Mouse (Mus musculus) kidney, postnatal 0 days (tissue): ENCODE measurements around the gene Lmo7. TPM values are rescaled to one million over a fixed set of nuclear protein-coding genes. Genes with fewer than 3 reads are reported as not detected.

Experiments used
- ATAC-seq: fragments of 200-750 bp; cut with Nextera tagmentation; replicated peaks from 2 replicates; pipeline ENCODE4 v1.8.0; 2017; ENCODE audit warnings: low read depth, moderate number of reproducible peaks, moderate TSS enrichment, moderate library complexity; ENCODE audit not compliant: low FRiP score
- DNase-seq: peaks from one replicate; pipeline ENCODE4 v3.0.0-alpha.2; 2016; ENCODE audit warnings: low spot score
- H3K27ac ChIP-seq: fragments of 300-500 bp; sonication (generic); 2 replicates; pipeline ENCODE4 v1.5.1; 2014; ENCODE audit warnings: mild to moderate bottlenecking
- H3K27me3 ChIP-seq: fragments of 300-500 bp; sonication (generic); 2 replicates; pipeline ENCODE4 v1.6.1; 2014; ENCODE audit warnings: low read length, mixed read lengths; ENCODE audit not compliant: insufficient read depth
- H3K36me3 ChIP-seq: fragments of 300-500 bp; sonication (generic); 2 replicates; pipeline ENCODE4 v1.6.1; 2014; ENCODE audit warnings: low read length, mixed read lengths; ENCODE audit not compliant: insufficient read depth
- H3K4me1 ChIP-seq: fragments of 300-500 bp; sonication (generic); replicated peaks from 2 replicates; pipeline ENCODE4 v1.6.1; 2014; ENCODE audit warnings: antibody characterized with exemption, low read length, mixed read lengths; ENCODE audit not compliant: insufficient read depth
- H3K4me2 ChIP-seq: fragments of 300-500 bp; sonication (generic); 2 replicates; pipeline ENCODE4 v1.6.1; 2014; ENCODE audit warnings: mild to moderate bottlenecking, low read length, moderate library complexity, mixed read lengths
- H3K4me3 ChIP-seq: fragments of 300-500 bp; sonication (generic); replicated peaks from 2 replicates; pipeline ENCODE4 v1.5.1; 2014; ENCODE audit warnings: low read depth, low read length
- H3K9ac ChIP-seq: fragments of 300-500 bp; sonication (generic); 2 replicates; pipeline ENCODE4 v1.6.1; 2014; ENCODE audit warnings: low read depth, low read length
- H3K9me3 ChIP-seq: fragments of 300-500 bp; sonication (generic); replicated peaks from 2 replicates; pipeline ENCODE4 v1.6.1; 2016; ENCODE audit warnings: low read length, inconsistent platforms, mixed read lengths
- CTCF ChIP-seq: IDR thresholded peaks from 2 replicates; pipeline ENCODE4 v1.5.1; 2016; ENCODE audit warnings: antibody characterized with exemption, low read depth, mild to moderate bottlenecking, moderate library complexity
- WGBS: fragments of 180-500 bp; shearing (Covaris S2); extraction: QIAGEN DNeasy Blood & Tissue Kit; methylation state at CpG from one replicate; pipeline ENCODE4 v1.1.7; 2014; 5-methylcytosine and 5-hydroxymethylcytosine counted together
- polyA plus RNA-seq: library from polyadenylated mRNA; unstranded; fragments of >200 nt; fragmentation: Nextera tagmentation; extraction: Ambion mirVana; gene quantifications from 2 replicates; pipeline ENCODE4 v1.2.1, GENCODE M21; 2015

The Lmo7 gene
- polyA plus RNA-seq = 13.9 and 14.2 TPM in 2 replicates

- H3K4me1 ChIP-seq = 0 out of 2 replicates have a peak, but pooled peaks cover 10% of the 10 kb centered on the region
- no peaks in the 10 kb centered on the region for H3K36me3 ChIP-seq
- peak; percentile 82 for DNase-seq
- peak; percentile 22; the same call in 1 of the 2 replicates for TF ChIP-seq CTCF
- peak within 1 kb of the TSS; percentile 82 for H3K27ac ChIP-seq
- H3K9me3 ChIP-seq = no peaks in the 10 kb centered on the region
- peak within 1 kb of the TSS; percentile 65 for H3K9ac ChIP-seq
- H3K4me3 ChIP-seq = peak within 1 kb of the TSS; percentile 70
- WGBS = under 1% methylated on average over 47 of the region's 51 CpGs
- H3K27me3 ChIP-seq = no peaks in the 10 kb centered on the region
- peak; percentile 93 for ATAC-seq
- peak within 1 kb of the TSS; percentile 96 for H3K4me2 ChIP-seq
These were observed at the start of gene Lmo7, which contains the start of gene Gm9922 for GRCm38 (mm10) chr14:101729237-101729971. Gene Lmo7 (plus strand): TSS chr14:101729957. Gene Gm9922 (minus strand): TSS chr14:101729814.

GRCm38 (mm10) chr14:101687696-101688095 is 42.1 kb upstream of the Lmo7 start:
- ATAC-seq = no peak
- no peaks in the 10 kb centered on the region for H3K27me3 ChIP-seq
- no peak overlapping the region for H3K4me2 ChIP-seq
- H3K4me3 ChIP-seq = no peak overlapping the region
- H3K9ac ChIP-seq = no peak overlapping the region
- no peaks in the 10 kb centered on the region for H3K36me3 ChIP-seq
- DNase-seq = no peak
- WGBS = 85% methylated on average over 6 of the region's 6 CpGs
- H3K4me1 ChIP-seq = no peaks in the 10 kb centered on the region
- H3K9me3 ChIP-seq = no peaks in the 10 kb centered on the region
- H3K27ac ChIP-seq = no peak overlapping the region
- TF ChIP-seq CTCF = no peak

GRCm38 (mm10) chr14:101688406-101688805 is 41.4 kb upstream of the Lmo7 start:
- no peak overlapping the region for H3K4me3 ChIP-seq
- no peaks in the 10 kb centered on the region for H3K36me3 ChIP-seq
- no peak for TF ChIP-seq CTCF
- no peaks in the 10 kb centered on the region for H3K9me3 ChIP-seq
- ATAC-seq (no peak), DNase-seq (no peak)
- no peak overlapping the region for H3K4me2 ChIP-seq
- 91% methylated on average over 2 of the region's 2 CpGs for WGBS
- no peaks in the 10 kb centered on the region for H3K27me3 ChIP-seq
- H3K27ac ChIP-seq = no peak overlapping the region
- no peak overlapping the region for H3K9ac ChIP-seq
- H3K4me1 ChIP-seq = no peaks in the 10 kb centered on the region

- DNase-seq = no peak
- no peak overlapping the region for H3K27ac ChIP-seq
- no peak for TF ChIP-seq CTCF
- no peak overlapping the region for H3K9ac ChIP-seq
- H3K4me1 ChIP-seq = no peaks in the 10 kb centered on the region
- ATAC-seq = no peak
- no peak overlapping the region for H3K4me3 ChIP-seq
- 72% methylated on average over 4 of the region's 4 CpGs for WGBS
- no peaks in the 10 kb centered on the region for H3K27me3 ChIP-seq
- no peak overlapping the region for H3K4me2 ChIP-seq
- H3K9me3 ChIP-seq = no peaks in the 10 kb centered on the region
- no peaks in the 10 kb centered on the region for H3K36me3 ChIP-seq
These were observed 25.3 kb upstream of the Lmo7 start for GRCm38 (mm10) chr14:101704479-101704878.

- Histone ChIP-seq H3K27ac (no peak overlapping the region), H3K4me3 (no peak overlapping the region), H3K4me1 (no peaks in the 10 kb centered on the region), H3K9ac (no peak overlapping the region), H3K36me3 (no peaks in the 10 kb centered on the region), H3K9me3 (no peaks in the 10 kb centered on the region), H3K4me2 (no peak overlapping the region), H3K27me3 (no peaks in the 10 kb centered on the region)
- WGBS = 85% methylated on average over 5 of the region's 5 CpGs
- ATAC-seq = no peak
- TF ChIP-seq CTCF = no peak
- DNase-seq = no peak
These were observed 22.7 kb upstream of the Lmo7 start for GRCm38 (mm10) chr14:101707088-101707487.

- TF ChIP-seq CTCF = no peak
- Histone ChIP-seq H3K9me3 (no peaks in the 10 kb centered on the region), H3K9ac (no peak overlapping the region), H3K4me1 (no peaks in the 10 kb centered on the region), H3K4me3 (no peak overlapping the region), H3K36me3 (no peaks in the 10 kb centered on the region), H3K27ac (no peak overlapping the region), H3K4me2 (no peak overlapping the region), H3K27me3 (no peaks in the 10 kb centered on the region)
- DNase-seq (peak; percentile 47), ATAC-seq (no peak)
- 60% methylated on average over 2 of the region's 2 CpGs for WGBS
These were observed 15.3 kb upstream of the Lmo7 start for GRCm38 (mm10) chr14:101714414-101714813.
